Mouse (Mus musculus) frontal cortex, postnatal 10 days (tissue): ENCODE measurements around the gene Usp3.

Experiments used
- DNase-seq, 2 experiments: peaks; one replicate each; pipeline ENCODE4 v3.0.0; 2022; ENCODE audit warnings: low spot score in 2 of 2, mixed read lengths in 1 of 2

Usp3 gene

GRCm38 (mm10) chr9:66508890-66509399, 84.0 kb downstream of the Usp3 start:
- DNase-seq: peak in 1 of 2 experiments; percentile 16

GRCm38 (mm10) chr9:66507684-66508083, 85.3 kb downstream of the Usp3 start:
- DNase-seq: no peak

GRCm38 (mm10) chr9:66506424-66506823, 86.5 kb downstream of the Usp3 start:
- DNase-seq: no peak

- DNase-seq: no peak
Measured at GRCm38 (mm10) chr9:66506011-66506410, 86.9 kb downstream of the Usp3 start.

GRCm38 (mm10) chr9:66505141-66505917, 87.6 kb downstream of the Usp3 start:
- no peak for DNase-seq

GRCm38 (mm10) chr9:66504518-66504917, 88.4 kb downstream of the Usp3 start:
- peak in 1 of 2 experiments; percentile 32 for DNase-seq

GRCm38 (mm10) chr9:66503879-66504411, 89.0 kb downstream of the Usp3 start:
- DNase-seq: no peak

- no peak for DNase-seq
Measured at GRCm38 (mm10) chr9:66501248-66501647, 91.7 kb downstream of the Usp3 start.

GRCm38 (mm10) chr9:66493992-66494391, 99.0 kb downstream of the Usp3 start:
- DNase-seq: no peak

- no peak for DNase-seq
Measured at GRCm38 (mm10) chr9:66492361-66492760, 100.6 kb downstream of the Usp3 start.

- no peak for DNase-seq
Measured at GRCm38 (mm10) chr9:66488786-66489185, 104.2 kb downstream of the Usp3 start.

- no peak for DNase-seq
Measured at GRCm38 (mm10) chr9:66483429-66483828, 109.5 kb downstream of the Usp3 start.

GRCm38 (mm10) chr9:66477785-66478184, 115.2 kb downstream of the Usp3 start:
- no peak for DNase-seq

- DNase-seq: no peak
Measured at GRCm38 (mm10) chr9:66465087-66465486, 127.9 kb downstream of the Usp3 start.
